Mouse (Mus musculus) stomach, postnatal 0 days (tissue): Measurements from ENCODE around the gene Plaur.

ENCODE experiments used
- CTCF ChIP-seq: IDR thresholded peaks from 2 replicates; pipeline ENCODE4 v1.5.1; 2016; ENCODE audit warnings: antibody characterized with exemption, low read depth, mild to moderate bottlenecking, moderate library complexity
- EP300 ChIP-seq: optimal IDR thresholded peaks from 2 replicates; pipeline ENCODE3; 2016; ENCODE audit warnings: antibody characterized with exemption

GRCm38 (mm10) chr7:24450585-24451017 lies 11.7 kb upstream of the Plaur start:
- TF ChIP-seq CTCF, result no peak
- TF ChIP-seq EP300, result no peak
